Mouse (Mus musculus): ENCODE results near the gene Syt11.
"Not testable (repeated sequence)": the region's sequence is repeated elsewhere in the genome, so short reads cannot be mapped to it uniquely, and the experiment has no call there.

The Syt11 gene

DNA sequence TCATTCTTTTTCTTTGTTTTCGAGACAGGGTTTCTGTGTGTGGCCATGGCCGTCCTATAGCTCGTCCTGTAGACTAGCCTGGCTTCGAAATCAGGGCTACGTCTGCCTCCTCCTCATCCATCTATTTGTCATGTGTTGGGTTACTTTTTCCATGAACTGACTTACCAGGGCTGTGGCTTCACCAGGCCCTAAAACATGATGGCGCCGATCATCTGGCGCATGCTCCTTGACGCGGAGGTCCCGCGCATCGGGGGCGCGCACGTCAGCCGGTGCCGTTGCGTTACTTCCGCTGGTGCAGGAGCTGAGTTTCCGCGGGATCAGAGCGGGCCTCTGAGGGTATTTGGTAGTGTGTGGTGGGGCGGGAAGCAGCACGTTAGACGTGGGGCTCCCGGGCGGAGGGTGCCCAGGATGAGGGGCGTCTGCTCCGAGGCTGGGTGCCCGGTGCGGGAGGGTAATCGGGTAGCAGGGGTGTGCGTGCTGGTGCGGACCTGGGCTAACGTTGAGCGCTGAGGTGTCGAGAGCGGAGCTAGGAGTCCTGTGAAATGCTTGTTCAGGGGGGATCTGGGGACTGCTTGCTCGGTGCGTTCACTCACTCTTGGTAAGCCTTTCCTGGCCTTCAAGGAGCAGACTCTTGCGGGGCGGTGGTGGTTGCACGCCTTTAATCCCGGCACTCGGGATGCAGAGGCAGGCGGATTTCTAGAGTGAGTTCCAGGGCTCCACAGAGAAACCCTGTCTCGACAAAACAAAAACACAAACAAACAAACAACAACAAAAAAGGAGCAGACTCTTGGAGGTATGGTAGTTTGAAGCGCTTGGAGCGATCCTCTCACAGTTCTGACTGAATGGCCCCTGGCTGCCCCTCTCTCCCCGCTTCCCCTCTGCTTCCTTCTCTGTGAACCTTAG is at the start of gene Syt11:
TSS of gene Syt11 (minus strand) at position 226 of the 903 bp plus-strand sequence.
- DNase-seq = peak; percentile 22 to 26

- DNase-seq = no peak
Measured at GRCm38 (mm10) chr3:88803910-88804540, 29.1 kb upstream of the Syt11 start.

DNA sequence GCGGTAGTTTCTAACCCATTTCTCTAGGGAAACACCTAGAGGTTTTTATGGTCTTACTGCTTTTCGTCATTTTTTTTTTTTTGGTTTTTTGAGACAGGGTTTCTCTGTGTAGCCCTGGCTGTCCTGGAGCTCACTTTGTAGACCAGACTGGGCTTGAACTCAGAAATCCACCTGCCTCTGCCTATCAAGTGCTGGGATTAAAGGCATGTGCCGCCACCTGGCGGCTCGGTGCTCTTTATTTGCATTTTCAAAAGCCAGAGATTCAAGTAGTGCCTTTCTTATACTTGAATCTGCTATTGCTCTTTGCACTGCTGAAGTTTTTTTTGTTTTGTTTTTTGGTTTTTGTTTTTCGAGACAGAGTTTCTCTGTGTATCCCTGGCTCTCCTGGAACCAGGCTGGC is 22.5 kb upstream of the Syt11 start:
- not testable (repeated sequence) for DNase-seq

DNA sequence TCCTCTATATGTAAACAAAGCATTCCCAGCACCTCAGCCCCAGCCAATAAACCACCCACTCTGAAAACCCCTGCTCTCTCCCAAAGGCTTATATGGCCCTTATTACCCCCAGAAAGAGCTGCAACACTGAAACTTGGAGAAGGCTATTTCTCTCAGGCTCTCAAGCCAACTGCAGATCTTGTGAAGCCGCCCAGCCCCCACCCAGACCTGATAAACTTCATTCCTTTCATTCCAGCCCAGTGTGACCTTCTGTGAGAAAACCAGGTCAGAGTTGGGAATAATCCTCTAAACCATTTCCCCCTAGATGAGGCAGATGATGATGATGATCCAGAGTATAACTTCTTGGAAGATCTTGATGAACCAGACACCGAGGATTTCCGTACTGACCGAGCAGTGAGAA is 13.1 kb upstream of the Syt11 start:
- not testable (repeated sequence) for DNase-seq

DNA sequence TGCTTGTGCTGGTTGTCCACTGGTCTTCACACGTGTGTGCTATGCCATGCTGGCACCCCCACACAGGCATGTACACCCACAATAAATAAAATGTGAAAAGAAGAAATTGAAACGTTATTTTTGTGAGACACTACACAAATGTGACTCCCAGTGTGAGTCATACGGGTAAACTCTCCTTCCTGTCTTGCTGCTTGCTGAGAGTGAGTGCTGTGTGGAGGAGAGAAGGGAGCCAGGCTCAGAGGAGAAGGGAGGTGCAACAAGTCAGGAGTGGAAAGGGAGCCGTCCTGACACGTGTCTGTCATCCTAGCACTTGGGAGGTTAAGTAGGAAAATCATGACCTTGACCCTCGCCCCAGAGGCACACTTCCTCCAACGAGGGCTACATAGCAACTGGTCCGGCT is 11.8 kb upstream of the Syt11 start:
- DNase-seq = not testable (repeated sequence)

GRCm38 (mm10) chr3:88786323-88786722 is 11.4 kb upstream of the Syt11 start:
- DNase-seq = not testable (repeated sequence)

DNA sequence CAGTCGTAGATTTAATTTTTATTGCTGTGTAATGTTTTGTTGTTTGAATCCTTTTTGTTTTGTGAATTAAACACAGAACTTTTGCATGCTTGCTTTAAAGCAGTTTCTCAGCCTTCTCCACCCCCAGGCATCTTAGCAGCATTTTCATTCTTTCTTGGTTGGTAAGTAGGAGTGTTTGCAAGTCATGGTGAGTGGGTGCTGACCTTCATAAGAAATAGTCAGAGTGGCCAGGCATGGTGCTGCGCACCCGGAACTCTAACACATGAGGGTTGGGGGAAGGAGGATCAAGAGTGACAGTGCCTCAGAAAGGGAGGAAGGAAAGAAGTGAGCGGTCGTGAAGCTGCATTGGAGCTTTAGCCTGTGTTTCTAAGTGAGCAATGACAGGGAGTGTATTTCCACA is 9.9 kb upstream of the Syt11 start:
- DNase-seq = no peak

DNA sequence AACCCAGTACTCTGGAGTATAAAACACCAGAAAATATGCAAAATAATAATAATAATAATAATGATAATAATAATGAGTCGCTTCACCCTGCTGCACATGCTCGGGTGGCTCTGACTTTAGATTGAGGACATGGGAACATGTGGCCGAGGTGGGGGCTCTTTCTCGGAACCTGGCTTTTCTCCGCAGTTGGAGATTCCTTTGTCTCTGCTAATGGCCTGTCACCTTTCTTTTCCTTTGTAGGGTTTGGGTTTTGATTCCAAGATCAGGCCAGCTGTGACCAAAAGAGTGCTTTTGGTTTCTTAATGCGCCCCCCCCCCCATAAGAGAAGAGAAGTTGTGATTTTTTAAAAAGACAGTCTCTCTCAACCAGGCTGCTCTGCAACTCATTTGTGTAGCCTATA is 1.8 kb downstream of the Syt11 start:
- DNase-seq = not testable (repeated sequence)

DNA sequence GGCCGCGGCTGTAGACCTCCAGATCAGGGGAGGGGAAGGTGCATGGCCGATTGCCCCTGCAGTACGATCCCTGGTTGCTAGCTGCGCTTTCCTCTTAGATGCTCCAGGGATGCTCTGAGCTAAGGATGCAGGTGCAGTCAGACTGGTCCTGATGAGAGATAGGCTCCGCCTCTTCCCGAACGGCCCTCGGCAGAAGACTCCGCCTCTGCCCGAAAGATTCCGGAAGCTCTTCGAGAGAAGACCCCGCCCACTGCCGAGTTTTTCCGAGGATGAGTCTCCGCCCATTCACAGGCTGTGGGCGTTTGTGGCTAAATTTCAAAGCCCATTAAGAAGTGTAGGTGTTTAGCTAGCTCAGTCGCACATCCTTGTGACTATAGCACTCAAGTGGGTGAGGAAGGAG is 2.6 kb downstream of the Syt11 start:
- peak; percentile 84 to 91 for DNase-seq

DNA sequence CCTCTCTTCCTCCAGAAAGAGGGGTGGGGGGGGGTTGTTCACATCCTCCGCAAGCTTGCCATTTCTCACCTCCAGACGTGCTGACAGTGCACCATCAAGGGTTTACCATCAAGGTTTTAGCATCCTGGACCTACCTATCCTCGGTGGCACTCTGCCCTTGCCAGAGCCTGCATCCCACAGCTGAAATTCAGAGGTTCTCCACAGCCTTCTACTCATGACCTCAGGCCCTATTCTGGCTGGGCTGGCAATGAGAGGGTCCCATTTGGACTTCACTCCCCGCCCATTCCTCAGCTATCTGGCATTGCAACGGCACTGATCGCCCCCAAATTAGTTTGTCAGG is 3.1 kb downstream of the Syt11 start:
- not testable (repeated sequence) for DNase-seq

GRCm38 (mm10) chr3:88771189-88771940 is 3.6 kb downstream of the Syt11 start:
- peak; percentile 11 to 51 for DNase-seq

- DNase-seq = no peak
Measured at GRCm38 (mm10) chr3:88762401-88762831, 12.5 kb downstream of the Syt11 start.

GRCm38 (mm10) chr3:88761619-88762018 is 13.3 kb downstream of the Syt11 start:
- DNase-seq = no peak

GRCm38 (mm10) chr3:88758045-88758500 is 16.9 kb downstream of the Syt11 start:
- no peak for DNase-seq

DNA sequence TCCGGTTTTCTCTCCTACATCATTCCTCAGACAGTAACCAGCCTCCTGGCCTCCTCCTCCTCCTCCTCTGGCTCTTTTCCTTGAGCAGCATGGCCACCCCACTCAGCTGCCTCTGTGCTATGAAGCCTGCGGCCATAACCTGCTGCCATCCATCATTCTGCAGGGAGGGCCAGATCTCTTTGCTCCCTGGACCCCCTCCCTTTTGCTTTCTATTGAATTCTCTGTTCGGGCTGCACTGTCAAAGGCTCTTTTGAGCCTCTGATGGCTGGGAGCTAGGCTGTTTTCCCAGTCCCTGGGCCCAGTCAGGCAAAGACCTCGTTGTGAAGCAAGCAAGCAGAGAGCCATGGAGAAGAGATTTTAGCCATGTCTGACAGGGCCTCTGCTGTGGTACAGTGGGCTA is 18.7 kb downstream of the Syt11 start:
- no peak for DNase-seq

DNA sequence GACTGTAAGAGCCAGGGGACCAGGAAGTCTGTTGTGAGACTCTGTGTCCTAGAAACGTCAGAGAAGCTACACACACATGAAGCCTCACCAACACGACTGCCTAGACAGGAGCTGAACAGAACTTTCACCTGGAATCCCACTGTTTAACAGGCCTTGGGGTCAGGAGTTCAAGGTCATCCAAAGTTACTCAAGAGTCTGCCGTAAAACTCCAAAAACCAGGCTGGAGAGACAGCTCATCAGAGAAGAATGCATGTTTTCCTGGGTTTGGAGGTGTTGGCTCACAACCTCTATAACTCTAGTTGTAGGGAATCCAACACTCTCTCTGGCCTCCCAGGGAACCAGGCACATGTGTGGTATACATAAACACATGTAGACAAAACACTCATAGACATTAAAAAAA is 19.4 kb downstream of the Syt11 start:
- no peak for DNase-seq

- no peak for DNase-seq
Measured at GRCm38 (mm10) chr3:88754283-88754682, 20.7 kb downstream of the Syt11 start.

GRCm38 (mm10) chr3:88746871-88747231 is 28.1 kb downstream of the Syt11 start:
- no peak for DNase-seq

DNA sequence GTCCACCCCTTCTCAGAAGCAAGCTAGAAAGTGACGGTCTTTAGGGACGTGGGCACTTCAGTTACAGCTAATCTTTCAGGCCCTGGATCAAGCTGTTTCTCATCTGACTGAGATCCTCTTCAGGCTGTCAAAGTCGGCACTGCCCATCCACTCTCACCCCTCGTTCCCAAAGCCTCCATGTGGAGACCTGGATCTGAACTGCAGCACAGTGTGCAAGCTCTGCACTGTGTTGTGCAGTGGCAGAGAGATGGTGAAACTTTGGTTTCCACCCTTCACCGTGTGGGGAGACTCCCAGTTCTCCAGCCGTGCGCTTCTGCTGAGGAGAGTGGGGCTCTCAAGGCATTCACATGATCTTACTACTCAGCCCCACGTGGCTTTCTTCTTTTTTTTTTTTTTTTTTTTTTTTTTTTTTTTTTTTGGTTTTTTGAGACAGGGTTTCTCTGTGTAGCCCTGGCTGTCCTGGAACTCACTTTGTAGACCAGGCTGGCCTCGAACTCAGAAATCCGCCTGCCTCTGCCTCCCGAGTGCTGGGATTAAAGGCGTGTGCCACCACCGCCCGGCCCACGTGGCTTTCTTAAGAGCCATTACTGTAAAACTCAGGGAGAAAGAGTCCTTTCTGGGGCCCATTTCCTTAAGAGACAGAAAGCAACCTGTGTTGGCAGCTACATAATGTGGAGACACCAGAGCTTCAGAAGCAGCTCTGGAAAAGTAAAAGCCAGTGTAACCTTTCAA is 28.7 kb downstream of the Syt11 start:
- no peak for DNase-seq

GRCm38 (mm10) chr3:88745534-88745933 is 29.4 kb downstream of the Syt11 start:
- DNase-seq = no peak

GRCm38 (mm10) chr3:88740147-88740546 is 34.8 kb downstream of the Syt11 start:
- DNase-seq = no peak

DNA sequence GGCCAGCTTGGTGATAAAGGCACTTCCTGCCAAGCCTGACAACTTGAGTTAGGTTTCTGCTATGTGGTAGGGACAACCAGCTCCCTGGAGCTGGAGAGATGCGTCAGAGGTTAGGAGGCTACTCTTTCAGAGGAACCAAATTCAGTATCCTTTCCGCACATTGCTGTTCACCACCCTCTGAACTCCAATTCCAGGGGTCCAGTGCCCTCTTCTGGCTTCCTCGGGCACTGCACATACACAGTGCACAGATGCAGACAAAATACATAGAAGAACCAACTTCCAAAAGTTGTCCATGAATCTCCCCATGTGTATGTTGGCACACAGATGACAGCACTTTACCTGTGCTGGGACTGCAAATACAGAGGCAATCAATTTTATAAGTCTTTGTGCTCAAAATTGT is 36.3 kb downstream of the Syt11 start:
- DNase-seq = peak; percentile 16 to 24

- DNase-seq = no peak
Measured at GRCm38 (mm10) chr3:88736556-88736955, 38.4 kb downstream of the Syt11 start.
